Mouse (Mus musculus): ENCODE data around the gene Ltc4s.

Ltc4s gene

GRCm38 (mm10) chr11:50200613-50201012 is 37.8 kb downstream of the Ltc4s start:
- DNase-seq (ENCODE audit: low spot score), result no peak

- no peak for DNase-seq (ENCODE audit: low spot score)
These were observed 39.5 kb downstream of the Ltc4s start for GRCm38 (mm10) chr11:50198916-50199315.

GRCm38 (mm10) chr11:50198219-50198846 is 40.1 kb downstream of the Ltc4s start:
- no peak for DNase-seq (ENCODE audit: low spot score)

GRCm38 (mm10) chr11:50197500-50197899 is 40.9 kb downstream of the Ltc4s start:
- no peak for DNase-seq (ENCODE audit: low spot score)

- DNase-seq (ENCODE audit: low spot score), result no peak
These were observed 43.6 kb downstream of the Ltc4s start for GRCm38 (mm10) chr11:50194793-50195192.

- no peak for DNase-seq (ENCODE audit: low spot score)
These were observed 44.3 kb downstream of the Ltc4s start for GRCm38 (mm10) chr11:50194070-50194469.

GRCm38 (mm10) chr11:50192278-50192677 is 46.1 kb downstream of the Ltc4s start:
- no peak for DNase-seq (ENCODE audit: low spot score)

GRCm38 (mm10) chr11:50190362-50190761 is 48.1 kb downstream of the Ltc4s start:
- no peak for DNase-seq (ENCODE audit: low spot score)

GRCm38 (mm10) chr11:50188682-50189081 is 49.7 kb downstream of the Ltc4s start:
- no peak for DNase-seq (ENCODE audit: low spot score)
